23 mouse cellular contexts compared by ENCODE assay signal in the genomic region with DNA sequence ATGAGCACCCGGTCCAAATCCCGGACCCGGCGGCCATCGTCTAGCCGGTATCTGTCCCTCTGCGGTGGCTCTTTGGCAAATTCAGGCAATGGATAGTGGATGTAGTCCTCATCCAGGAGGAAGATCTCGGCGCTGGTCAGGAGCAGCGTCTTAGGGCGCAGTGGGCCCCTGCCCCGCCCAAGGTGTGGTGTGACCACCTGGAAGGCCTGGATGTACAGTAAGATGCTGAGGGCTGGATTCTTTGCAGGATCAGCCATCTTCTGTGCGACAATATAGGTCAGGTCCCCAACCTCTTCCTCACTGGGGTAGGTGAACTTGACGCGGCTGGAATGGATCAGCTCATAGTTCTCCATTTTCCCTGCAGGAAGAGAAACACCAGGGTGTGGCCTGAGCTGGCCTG. TPM values are rescaled to one million over a fixed set of nuclear protein-coding genes. Genes with fewer than 3 reads are reported as not detected.
DNase-seq lines count a peak whose midpoint lies in the region; ATAC-seq and TF ChIP-seq lines count a peak whose summit lies in the region.
"Had no signal": no experiment of that assay in that cellular context is flagged by ENCODE, and none has a peak within 500 bp of the region (broad histone marks: within the 10 kb centered on the region; RNA-seq: fewer than 3 reads in every experiment).

No protein-coding gene starts in this region.

- no peak overlapping the region for H3K4me2 ChIP-seq in heart, embryonic 16.5 days (ENCODE audit: low read depth, low read length)
- H3K4me2 ChIP-seq: embryonic facial prominence, embryonic 12.5 days; embryonic facial prominence, embryonic 15.5 days; heart, embryonic 13.5 days had no signal

- H3K36me3 ChIP-seq in heart, embryonic 16.5 days (ENCODE audit: control insufficient read depth, insufficient read depth): peaks cover 62% of the 10 kb centered on the region
- peaks cover 56% of the 10 kb centered on the region for H3K36me3 ChIP-seq in macrophage (ENCODE audit: inconsistent target)

- H3K9me3 ChIP-seq in heart, embryonic 16.5 days (replicated peaks; ENCODE audit: control insufficient read depth, low read length): no peaks in the 10 kb centered on the region
- H3K9me3 ChIP-seq: embryonic facial prominence, embryonic 12.5 days; embryonic facial prominence, embryonic 15.5 days; G1E; heart, embryonic 10.5 days; heart, embryonic 13.5 days; hindbrain, embryonic 10.5 days had no signal

- H3K9ac ChIP-seq in heart, embryonic 16.5 days (ENCODE audit: low read length): no peak overlapping the region
- H3K9ac ChIP-seq: embryonic facial prominence, embryonic 12.5 days; embryonic facial prominence, embryonic 15.5 days; heart, embryonic 13.5 days had no signal

- no peak overlapping the region for H3K4me3 ChIP-seq in gastrocnemius, adult 2 months
- no peak overlapping the region for H3K4me3 ChIP-seq in heart, embryonic 16.5 days (ENCODE audit: low read length)
- no peak overlapping the region for H3K4me3 ChIP-seq in layer of hippocampus, adult 2 months
- H3K4me3 ChIP-seq in macrophage (ENCODE audit: inconsistent target): no peak overlapping the region
- H3K4me3 ChIP-seq: embryonic facial prominence, embryonic 12.5 days; embryonic facial prominence, embryonic 15.5 days; heart, adult 2 months; heart, embryonic 10.5 days; heart, embryonic 13.5 days; hindbrain, embryonic 10.5 days had no signal

- intact Hi-C loops in gastrocnemius, adult 2 months (cut with DNase I): no loop called here
- intact Hi-C loops in heart, postnatal 14 days (cut with DNase I): no loop called here

- no peak for DNase-seq in gastrocnemius, adult 2 months
- no peak for DNase-seq in gastrocnemius, adult 18-20 months (ENCODE audit: low spot score)
- no peak for DNase-seq in heart, postnatal 14 days
- DNase-seq in layer of hippocampus, adult 2 months (ENCODE audit: low spot score in 2 of 2): no peak
- no peak for DNase-seq in layer of hippocampus, adult 18-20 months (ENCODE audit: low spot score in 2 of 2)
- DNase-seq: B cell, adult 2 months; gastrocnemius, postnatal 25 days; heart, adult 2 months; kidney, adult 2 months had no signal

- H3K27me3 ChIP-seq in heart, embryonic 16.5 days (ENCODE audit: control insufficient read depth, insufficient read depth, low read length): no peaks in the 10 kb centered on the region
- H3K27me3 ChIP-seq: CH12.LX; embryonic facial prominence, embryonic 12.5 days; embryonic facial prominence, embryonic 15.5 days; heart, embryonic 13.5 days; Patski had no signal

- WGBS in heart, embryonic 16.5 days: 94% methylated on average over 15 of the region's 15 CpGs
- WGBS in macrophage (ENCODE audit: missing documents): 96% methylated on average over 15 of the region's 15 CpGs

- no peak for TF ChIP-seq CTCF in gastrocnemius, adult 2 months (IDR thresholded peaks at IDR 0.05)
- TF ChIP-seq CTCF in layer of hippocampus, adult 2 months (conservative IDR thresholded peaks at IDR 0.05): no peak

- ATAC-seq in heart, embryonic 16.5 days (replicated peaks; ENCODE audit: extremely low read depth, insufficient read depth, low FRiP score): no peak
- ATAC-seq: inflammation-experienced regulatory T-cells, adult 6 months; intestine, embryonic 16.5 days; Patski had no signal

- peaks cover 97% of the 10 kb centered on the region for H3K79me2 ChIP-seq in macrophage (ENCODE audit: inconsistent target)

- peaks cover 15% of the 10 kb centered on the region for H3K4me1 ChIP-seq in heart, embryonic 16.5 days (ENCODE audit: control insufficient read depth, insufficient read depth, low read length)

- H3K27ac ChIP-seq in gastrocnemius, adult 2 months: peak overlapping the region; percentile 20; the same call in 1 of the 2 replicates
- H3K27ac ChIP-seq in heart, embryonic 16.5 days (ENCODE audit: low read length): peak overlapping the region; percentile 31; the same call in 1 of the 2 replicates
- H3K27ac ChIP-seq in layer of hippocampus, adult 2 months: peak overlapping the region; percentile 60; the same call in 1 of the 2 replicates
- peak overlapping the region; percentile 100 for H3K27ac ChIP-seq in macrophage
- H3K27ac ChIP-seq: embryonic facial prominence, embryonic 12.5 days; embryonic facial prominence, embryonic 15.5 days; heart, embryonic 10.5 days; hindbrain, embryonic 10.5 days; hindbrain, postnatal 0 days had no signal

RNA-seq across cellular contexts. Expression of a gene that starts 3.4 kb away (rescaled TPM):
- 10 to 100 TPM; 14.0 to 16.5 TPM for total RNA-seq in gastrocnemius, adult 2 months (2021)
- 10 to 100 TPM in 1 of 2 experiments, 1 to 10 TPM in 1; 9.7 to 16.7 TPM for total RNA-seq in gastrocnemius, adult 18-20 months (2021)
- polyA plus RNA-seq in heart, embryonic 16.5 days (2015; fragmentation: Nextera tagmentation; extraction: Ambion mirVana): 36.6 and 43.8 TPM in 2 replicates
- total RNA-seq in heart, postnatal 14 days (2021): 10 to 100 TPM; 74.5 to 78.7 TPM
- 10 to 100 TPM; 23.2 TPM for total RNA-seq in layer of hippocampus, adult 2 months (2021)
- 10 to 100 TPM; 15.6 to 16.2 TPM for total RNA-seq in layer of hippocampus, adult 18-20 months (2021)
- 1,000 to 10,000 TPM in 23 of 26 experiments, 100 to 1,000 TPM in 3; 175 to 4,782 (median 2,271) TPM for total RNA-seq in macrophage (2018; cell fraction: chromatin; rRNA removed)
- 100 to 1,000 TPM in 25 of 26 experiments, 10 to 100 TPM in 1; 91.4 to 838 (median 312) TPM for total RNA-seq in macrophage (2018; cell fraction: cytosol; rRNA removed)
- 1,000 to 10,000 TPM in 14 of 26 experiments, 100 to 1,000 TPM in 12; 325 to 5,560 (median 1,024) TPM for total RNA-seq in macrophage (2018; cell fraction: nucleus; rRNA removed)
- 241 to 829 TPM (median 623 TPM) in 3 replicates for polyA plus RNA-seq in macrophage (2018)
- total RNA-seq: common myeloid progenitor, adult 5-6 weeks had no signal
- polyA plus RNA-seq: G1E had no signal

RNA-seq across cellular contexts. Expression of a gene that starts 36.3 kb away (rescaled TPM):
- total RNA-seq in gastrocnemius, adult 2 months (2021): 1,000 to 10,000 TPM in 1 of 2 experiments, 100 to 1,000 TPM in 1; 386 to 1,185 TPM
- 100 to 1,000 TPM; 566 to 705 TPM for total RNA-seq in gastrocnemius, adult 18-20 months (2021)
- polyA plus RNA-seq in heart, embryonic 16.5 days (2015; fragmentation: Nextera tagmentation; extraction: Ambion mirVana): 4,861 and 5,105 TPM in 2 replicates
- total RNA-seq in heart, postnatal 14 days (2021): 1,000 to 10,000 TPM; 4,401 to 4,949 TPM
- total RNA-seq in layer of hippocampus, adult 2 months (2021): 1 to 10 TPM; 2.4 to 2.9 TPM
- total RNA-seq in layer of hippocampus, adult 18-20 months (2021): 1 to 10 TPM; 2.0 to 3.5 TPM
- 10 to 100 TPM in 1 of 26 experiments, 1 to 10 TPM in 25; 1.2 to 10.1 (median 6.3) TPM for total RNA-seq in macrophage (2018; cell fraction: chromatin; rRNA removed)
- total RNA-seq in macrophage (2018; cell fraction: cytosol; rRNA removed): 1 to 10 TPM in 24 of 26 experiments, under 1 TPM in 2; 0.89 to 3.3 (median 1.7) TPM
- 10 to 100 TPM in 1 of 26 experiments, 1 to 10 TPM in 23, not detected in 2; 1.5 to 12.4 (median 3.9) TPM for total RNA-seq in macrophage (2018; cell fraction: nucleus; rRNA removed)
- 0.50 to 1.8 TPM (median 0.95 TPM) in 3 replicates for polyA plus RNA-seq in macrophage (2018)
- total RNA-seq: common myeloid progenitor, adult 5-6 weeks had no signal
- polyA plus RNA-seq: inflammation-experienced regulatory T-cells, adult 6 months had no signal

RNA-seq across cellular contexts. Expression of a gene that starts 41.0 kb away (rescaled TPM):
- total RNA-seq in gastrocnemius, adult 2 months (2021): 1 to 10 TPM; 1.2 to 1.7 TPM
- 1 to 10 TPM in 1 of 2 experiments, under 1 TPM in 1; 0.57 to 1.3 TPM for total RNA-seq in gastrocnemius, adult 18-20 months (2021)
- polyA plus RNA-seq in heart, embryonic 16.5 days (2015; fragmentation: Nextera tagmentation; extraction: Ambion mirVana): 288 and 319 TPM in 2 replicates
- 10 to 100 TPM; 23.5 to 28.2 TPM for total RNA-seq in heart, postnatal 14 days (2021)
- total RNA-seq in layer of hippocampus, adult 2 months (2021): 10 to 100 TPM; 12.6 to 13.4 TPM
- total RNA-seq in layer of hippocampus, adult 18-20 months (2021): 10 to 100 TPM; 11.0 to 11.5 TPM
- total RNA-seq in macrophage (2018; cell fraction: chromatin; rRNA removed): 10 to 100 TPM in 11 of 26 experiments, 1 to 10 TPM in 15; 1.8 to 37.0 (median 8.3) TPM
- 100 to 1,000 TPM in 5 of 26 experiments, 10 to 100 TPM in 21; 25.4 to 119 (median 52.7) TPM for total RNA-seq in macrophage (2018; cell fraction: cytosol; rRNA removed)
- 10 to 100 TPM in 21 of 26 experiments, 1 to 10 TPM in 5; 6.5 to 49.6 (median 15.5) TPM for total RNA-seq in macrophage (2018; cell fraction: nucleus; rRNA removed)
- 64.0 to 97.6 TPM (median 77.4 TPM) in 3 replicates for polyA plus RNA-seq in macrophage (2018)
- polyA plus RNA-seq: inflammation-experienced regulatory T-cells, adult 6 months had no signal

RNA-seq across cellular contexts. Expression of a gene that starts 43.1 kb away (rescaled TPM):
- total RNA-seq in gastrocnemius, adult 2 months (2021): 10 to 100 TPM; 33.4 to 36.1 TPM
- total RNA-seq in gastrocnemius, adult 18-20 months (2021): 10 to 100 TPM; 24.6 to 33.8 TPM
- 90.4 and 95.8 TPM in 2 replicates for polyA plus RNA-seq in heart, embryonic 16.5 days (2015; fragmentation: Nextera tagmentation; extraction: Ambion mirVana)
- total RNA-seq in heart, postnatal 14 days (2021): 10 to 100 TPM; 74.1 to 83.9 TPM
- total RNA-seq in layer of hippocampus, adult 2 months (2021): 10 to 100 TPM; 26.4 to 28.0 TPM
- 10 to 100 TPM; 26.9 to 30.3 TPM for total RNA-seq in layer of hippocampus, adult 18-20 months (2021)
- 10 to 100 TPM in 5 of 26 experiments, 1 to 10 TPM in 12, under 1 TPM in 1, not detected in 8; 0.82 to 20.9 (median 6.8) TPM for total RNA-seq in macrophage (2018; cell fraction: chromatin; rRNA removed)
- total RNA-seq in macrophage (2018; cell fraction: cytosol; rRNA removed): 10 to 100 TPM; 33.4 to 98.2 (median 47.8) TPM
- 10 to 100 TPM in 14 of 26 experiments, 1 to 10 TPM in 12; 2.1 to 47.5 (median 11.1) TPM for total RNA-seq in macrophage (2018; cell fraction: nucleus; rRNA removed)
- polyA plus RNA-seq in macrophage (2018): 5.9 to 64.8 TPM (median 39.9 TPM) in 3 replicates

RNA-seq across cellular contexts. Expression of a gene that starts 44.9 kb away (rescaled TPM):
- 10 to 100 TPM; 60.8 to 70.3 TPM for total RNA-seq in gastrocnemius, adult 2 months (2021)
- 10 to 100 TPM; 52.3 to 59.6 TPM for total RNA-seq in gastrocnemius, adult 18-20 months (2021)
- 331 and 376 TPM in 2 replicates for polyA plus RNA-seq in heart, embryonic 16.5 days (2015; fragmentation: Nextera tagmentation; extraction: Ambion mirVana)
- 100 to 1,000 TPM; 185 to 197 TPM for total RNA-seq in heart, postnatal 14 days (2021)
- total RNA-seq in layer of hippocampus, adult 2 months (2021): 100 to 1,000 TPM; 472 to 491 TPM
- total RNA-seq in layer of hippocampus, adult 18-20 months (2021): 100 to 1,000 TPM; 434 to 437 TPM
- total RNA-seq in macrophage (2018; cell fraction: chromatin; rRNA removed): 1,000 to 10,000 TPM in 24 of 26 experiments, 100 to 1,000 TPM in 2; 665 to 2,090 (median 1,583) TPM
- 100 to 1,000 TPM; 112 to 253 (median 171) TPM for total RNA-seq in macrophage (2018; cell fraction: cytosol; rRNA removed)
- 1,000 to 10,000 TPM in 7 of 26 experiments, 100 to 1,000 TPM in 19; 420 to 1,439 (median 890) TPM for total RNA-seq in macrophage (2018; cell fraction: nucleus; rRNA removed)
- polyA plus RNA-seq in macrophage (2018): 163 to 251 TPM (median 201 TPM) in 3 replicates

Comparison
In these comparisons a context has a peak if more than half of its experiments do, and no peak if none do; other contexts are left out.
1. H3K27ac ChIP-seq: peak in every context shown above with its lines; median percentile 100 in macrophage; 60 in layer of hippocampus, adult 2 months; 31 in heart, embryonic 16.5 days; 20 in gastrocnemius, adult 2 months.
2. RNA of a gene that starts 36.3 kb away (total RNA-seq): 4,401 to 4,949 TPM in heart, postnatal 14 days, 386 to 1,185 TPM in gastrocnemius, adult 2 months and 566 to 705 TPM in gastrocnemius, adult 18-20 months; 2.0 to 3.5 TPM in layer of hippocampus, adult 18-20 months and 2.4 to 2.9 TPM in layer of hippocampus, adult 2 months; every median in the first group is over 10 times any median in the second.
3. RNA of a gene that starts 41.0 kb away (total RNA-seq): 23.5 to 28.2 TPM in heart, postnatal 14 days, 12.6 to 13.4 TPM in layer of hippocampus, adult 2 months and 11.0 to 11.5 TPM in layer of hippocampus, adult 18-20 months; 1.2 to 1.7 TPM in gastrocnemius, adult 2 months and 0.57 to 1.3 TPM in gastrocnemius, adult 18-20 months; every median in the first group is over 4 times any median in the second.